Comparison of ENCODE assay signal across 24 mouse cellular contexts in genomic region chr6:147706741-147707140, GRCm38 (mm10).
DNase-seq lines count a peak whose midpoint lies in the region; ATAC-seq and TF ChIP-seq lines count a peak whose summit lies in the region.
"Had no signal": no experiment of that assay in that cellular context is flagged by ENCODE, and none has a peak within 500 bp of the region (broad histone marks: within the 10 kb centered on the region; RNA-seq: fewer than 3 reads in every experiment).

No protein-coding gene starts in this region.

- peak; percentile 46; the same call in 1 of the 2 replicates for ATAC-seq in lung, postnatal 0 days
- ATAC-seq: CD4-positive, CD25-positive, alpha-beta regulatory T cell, adult 4 months; forebrain, embryonic 14.5 days; forebrain, embryonic 16.5 days had no signal

- H3K4me1 ChIP-seq in lung, postnatal 0 days (ENCODE audit: insufficient read depth, low read depth, low read length) = no peaks in the 10 kb centered on the region
- H3K4me1 ChIP-seq: embryonic facial prominence, embryonic 15.5 days; forebrain, embryonic 10.5 days; forebrain, embryonic 12.5 days had no signal

- DNase-seq in adrenal gland, postnatal 10 days = peak; percentile 6
- DNase-seq in adrenal gland, postnatal 25 days = no peak
- DNase-seq in lung, postnatal 0 days (ENCODE audit: low spot score) = no peak
- DNase-seq in lung, postnatal 25 days (ENCODE audit: low spot score) = no peak
- no peak for DNase-seq in Muller cell, postnatal 12 days (ENCODE audit: inconsistent ontology term)
- DNase-seq: adrenal gland, adult 8-10 months; cerebellum, adult 11 months; cerebellum, adult 18-20 months; cerebellum, adult 8-10 months; cerebellum, adult 9-11 months; cerebellum, postnatal 14 days; cerebellum, postnatal 36 days; embryo, embryonic 11 days had no signal

- no peaks in the 10 kb centered on the region for H3K27me3 ChIP-seq in lung, postnatal 0 days (replicated peaks; ENCODE audit: insufficient read depth, low read length)
- H3K27me3 ChIP-seq in myocyte (ENCODE audit: control insufficient read depth, insufficient read depth, insufficient read length) = no peaks in the 10 kb centered on the region
- H3K27me3 ChIP-seq: CH12.LX; embryonic facial prominence, embryonic 13.5 days; embryonic facial prominence, embryonic 15.5 days; forebrain, embryonic 12.5 days had no signal

- no peak overlapping the region for H3K9ac ChIP-seq in lung, postnatal 0 days (replicated peaks; ENCODE audit: low read depth)
- H3K9ac ChIP-seq: embryonic facial prominence, embryonic 13.5 days; embryonic facial prominence, embryonic 15.5 days; forebrain, embryonic 12.5 days had no signal

- no peak for TF ChIP-seq EP300 in lung, postnatal 0 days (IDR thresholded peaks at IDR 0.05)

- no peaks in the 10 kb centered on the region for H3K36me3 ChIP-seq in lung, postnatal 0 days (ENCODE audit: insufficient read depth, low read length)
- H3K36me3 ChIP-seq in myocyte (ENCODE audit: control insufficient read depth, insufficient read depth) = no peaks in the 10 kb centered on the region
- H3K36me3 ChIP-seq: embryonic facial prominence, embryonic 13.5 days; embryonic facial prominence, embryonic 15.5 days; forebrain, embryonic 10.5 days; forebrain, embryonic 12.5 days; G1E had no signal

- TF ChIP-seq POLR2A in myocyte (IDR thresholded peaks at IDR 0.05; ENCODE audit: insufficient read length, low read depth) = no peak

- WGBS in lung, postnatal 0 days = 48% methylated on average over 2 of the region's 2 CpGs

- H3K9me3 ChIP-seq in lung, postnatal 0 days (ENCODE audit: low read length) = no peaks in the 10 kb centered on the region
- H3K9me3 ChIP-seq: embryonic facial prominence, embryonic 13.5 days; embryonic facial prominence, embryonic 15.5 days; forebrain, embryonic 10.5 days; forebrain, embryonic 12.5 days; G1E had no signal

- H3ac ChIP-seq in myocyte (ENCODE audit: control insufficient read depth, insufficient read length) = no peak overlapping the region

- H3K27ac ChIP-seq in lung, postnatal 0 days (ENCODE audit: low read length) = no peak overlapping the region
- H3K27ac ChIP-seq: embryonic facial prominence, embryonic 13.5 days; embryonic facial prominence, embryonic 15.5 days; forebrain, embryonic 10.5 days; forebrain, embryonic 12.5 days had no signal

- H3K79me2 ChIP-seq in myocyte (ENCODE audit: control insufficient read depth, insufficient read depth) = no peaks in the 10 kb centered on the region

- H3K4me3 ChIP-seq in lung, postnatal 0 days (ENCODE audit: low read depth, low read length) = no peak overlapping the region
- H3K4me3 ChIP-seq in myocyte = no peak overlapping the region
- H3K4me3 ChIP-seq: embryonic facial prominence, embryonic 13.5 days; embryonic facial prominence, embryonic 15.5 days; erythroblast, embryonic 14.5 days; forebrain, embryonic 10.5 days; forebrain, embryonic 12.5 days had no signal

- H3K4me2 ChIP-seq in lung, postnatal 0 days (replicated peaks; ENCODE audit: low read depth, low read length) = no peak overlapping the region
- H3K4me2 ChIP-seq in myocyte (ENCODE audit: low read depth) = no peak overlapping the region
- H3K4me2 ChIP-seq: embryonic facial prominence, embryonic 13.5 days; embryonic facial prominence, embryonic 15.5 days; forebrain, embryonic 12.5 days had no signal

- no peak for TF ChIP-seq CTCF in lung, postnatal 0 days (IDR thresholded peaks at IDR 0.05)

TF ChIP-seq in myocyte, 11 proteins besides CTCF, POLR2A, EP300 and RAD21:
- TF ChIP-seq REST (IDR thresholded peaks at IDR 0.05; ENCODE audit: insufficient read depth, insufficient read length) = no peak
- TF ChIP-seq MYOG (IDR thresholded peaks at IDR 0.05; ENCODE audit: control insufficient read depth in 1 of 3, insufficient read depth in 1 of 3, insufficient read length in 2 of 3, low read depth in 2 of 3) = peak in 1 of 3 experiments; percentile 57
- no peak for TF ChIP-seq TCF3 (IDR thresholded peaks at IDR 0.05; ENCODE audit: insufficient read length, low read depth)
- no peak for TF ChIP-seq MAX (IDR thresholded peaks at IDR 0.05; ENCODE audit: low read depth)
- no peak for TF ChIP-seq SRF (IDR thresholded peaks at IDR 0.05; ENCODE audit: control insufficient read depth, insufficient read length, low read depth)
- TF ChIP-seq POLR2AphosphoS2 (IDR thresholded peaks at IDR 0.05; ENCODE audit: insufficient read length, low read depth) = no peak
- no peak for TF ChIP-seq TCF12 (IDR thresholded peaks at IDR 0.05; ENCODE audit: insufficient read depth, poor library complexity, severe bottlenecking)
- peak in 2 of 3 experiments; percentile 47 to 59 for TF ChIP-seq MYOD1 (IDR thresholded peaks at IDR 0.05; ENCODE audit: control insufficient read depth in 1 of 3, insufficient read length in 2 of 3, low read depth in 2 of 3)
- no peak for TF ChIP-seq USF1 (IDR thresholded peaks at IDR 0.05; ENCODE audit: low read depth)
- TF ChIP-seq CEBPB (IDR thresholded peaks at IDR 0.05; ENCODE audit: insufficient read depth, poor library complexity, severe bottlenecking) = no peak
- no peak for TF ChIP-seq E2F4 (IDR thresholded peaks at IDR 0.05; ENCODE audit: insufficient read depth)
TF ChIP-seq in myocyte: peak in this region for 2.
